Mouse (Mus musculus): ENCODE data around the gene Tubgcp3. TPM values are rescaled to one million over a fixed set of nuclear protein-coding genes. Genes with fewer than 3 reads are reported as not detected.
A peak's percentile ranks its signal among the peaks of the same experiment; 100 is the strongest.
"Not testable (repeated sequence)": the region's sequence is repeated elsewhere in the genome, so short reads cannot be mapped to it uniquely, and the experiment has no call there.

Gene Tubgcp3
- total and polyA plus RNA-seq, 3 experiments = 29.7 to 48.7 (median 33.4) TPM

DNA sequence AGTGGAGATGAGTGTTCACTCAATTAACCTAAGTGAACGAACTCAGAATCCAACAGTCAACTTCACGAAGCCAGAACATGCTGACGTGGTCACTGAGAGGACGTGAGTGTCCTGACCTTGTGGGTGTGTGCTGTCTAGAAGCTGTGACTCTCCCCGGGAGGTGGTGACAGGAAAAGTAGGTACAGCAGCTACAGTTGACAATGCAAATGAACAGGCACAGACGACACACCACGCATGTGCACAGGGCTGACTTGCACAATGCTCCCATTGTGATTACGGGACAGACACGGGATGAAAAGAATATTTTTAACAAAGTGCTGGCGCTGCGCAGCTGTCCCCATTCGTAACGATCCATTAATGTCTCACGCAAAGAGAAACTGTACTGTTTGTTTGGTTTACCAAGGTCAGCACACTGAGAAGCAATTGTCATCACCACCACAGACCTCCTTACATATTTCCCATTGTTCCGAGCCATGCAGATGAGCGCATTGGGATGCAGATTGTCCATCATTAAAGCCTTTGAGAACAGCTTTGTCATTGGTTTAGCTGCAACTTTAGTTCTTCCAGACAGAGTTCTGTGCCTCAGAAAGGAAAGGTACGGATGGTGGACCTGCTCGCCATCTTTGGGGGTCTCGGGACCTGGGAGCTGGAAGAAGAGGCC lies 92.6 kb downstream of the Tubgcp3 start:
- H3K9ac ChIP-seq (ENCODE audit: insufficient read depth, low read depth); H3K79me2 ChIP-seq (replicated peaks; ENCODE audit: control insufficient read depth, extremely low read depth, insufficient read depth, poor library complexity, severe bottlenecking); H3K4me2 ChIP-seq (ENCODE audit: insufficient read depth, low read depth, poor library complexity, severe bottlenecking); DNase-seq (ENCODE audit: extremely low read depth); dilution Hi-C loops (cut with MboI; ENCODE audit: extremely low pct_ligation_motif_present, extremely low pct_unique_long_range_greater_than_20kb, low sequenced_read_pairs); in situ Hi-C loops (cut with MboI; ENCODE audit: low pct_ligation_motif_present, low pct_unique_long_range_greater_than_20kb, low sequenced_read_pairs); H3K27ac ChIP-seq (ENCODE audit: insufficient read depth, low read depth); H3K36me3 ChIP-seq (replicated peaks in 1 of 2; ENCODE audit: control insufficient read depth in 1 of 2, insufficient read depth in 1 of 2, low read length in 1 of 2); H3K9me3 ChIP-seq (replicated peaks; ENCODE audit: low read length); H3K4me3 ChIP-seq (replicated peaks in 1 of 3; ENCODE audit: low read depth in 2 of 3, low read length in 2 of 3, poor library complexity in 1 of 3): not testable (repeated sequence)
- H3K27me3 ChIP-seq (replicated peaks) = peaks cover 73% of the 10 kb centered on the region
- H3K4me1 ChIP-seq (ENCODE audit: control insufficient read depth in 1 of 2, insufficient read depth in 2 of 2) = peaks cover 2 to 12% of the 10 kb centered on the region in 2 experiments; a peak in 3 of 4 replicates

DNA sequence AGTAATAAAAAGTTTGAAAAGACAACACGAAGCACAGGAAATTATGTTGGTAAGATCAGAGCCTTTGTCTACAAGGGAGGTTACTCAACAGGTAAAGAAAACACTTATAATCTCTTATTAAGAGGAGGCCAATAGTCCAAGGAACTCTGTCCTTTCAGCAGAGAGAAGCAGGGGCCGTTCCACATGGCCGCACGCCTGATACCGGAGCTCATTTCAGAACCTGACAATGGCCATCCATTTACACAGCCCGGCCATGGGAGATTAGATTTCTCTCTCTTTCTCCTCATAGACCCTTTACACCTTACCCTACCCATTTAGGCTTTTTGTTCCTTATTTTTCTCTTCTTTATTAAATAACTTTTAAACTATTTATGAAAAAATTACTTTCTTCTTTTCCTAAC lies 95.3 kb downstream of the Tubgcp3 start:
- dilution Hi-C loops (cut with MboI; ENCODE audit: extremely low pct_ligation_motif_present, extremely low pct_unique_long_range_greater_than_20kb, low sequenced_read_pairs) = no loop called here
- TF ChIP-seq CTCF (conservative IDR thresholded peaks at IDR 0.05 in 1 of 2, IDR thresholded peaks at IDR 0.05 in 1 of 2; ENCODE audit: low read depth in 2 of 2, low read length in 2 of 2) = no peak
- no peak for TF ChIP-seq UBTF (IDR thresholded peaks at IDR 0.05; ENCODE audit: low read depth, low read length)
- TF ChIP-seq HCFC1 (IDR thresholded peaks at IDR 0.05; ENCODE audit: low read depth, low read length) = no peak
- TF ChIP-seq BHLHE40 (IDR thresholded peaks at IDR 0.05; ENCODE audit: low read depth, low read length) = no peak
- TF ChIP-seq ETS1 (conservative IDR thresholded peaks at IDR 0.05; ENCODE audit: low read depth, low read length) = no peak
- no peak for TF ChIP-seq ZNF384 (IDR thresholded peaks at IDR 0.05; ENCODE audit: low read depth, low read length)
- no peak for TF ChIP-seq MXI1 (IDR thresholded peaks at IDR 0.05; ENCODE audit: low read depth, low read length)
- no peak for TF ChIP-seq POLR2A (IDR thresholded peaks at IDR 0.05; ENCODE audit: low read depth, low read length)
- in situ Hi-C loops (cut with MboI; ENCODE audit: low pct_ligation_motif_present, low pct_unique_long_range_greater_than_20kb, low sequenced_read_pairs) = no loop called here
- Histone ChIP-seq H3K27me3 (replicated peaks) (peaks cover 73% of the 10 kb centered on the region), H3K79me2 (replicated peaks; ENCODE audit: control insufficient read depth, extremely low read depth, insufficient read depth, poor library complexity, severe bottlenecking) (no peaks in the 10 kb centered on the region), H3K36me3 (replicated peaks in 1 of 2; ENCODE audit: control insufficient read depth in 1 of 2, insufficient read depth in 1 of 2, low read length in 1 of 2) (no peaks in the 10 kb centered on the region), H3K9ac (ENCODE audit: insufficient read depth, low read depth) (no peak overlapping the region), H3K4me1 (ENCODE audit: control insufficient read depth in 1 of 2, insufficient read depth in 2 of 2) (peaks cover 2 to 12% of the 10 kb centered on the region in 2 experiments; a peak in 3 of 4 replicates), H3K9me3 (replicated peaks; ENCODE audit: low read length) (no peaks in the 10 kb centered on the region), H3K4me2 (ENCODE audit: insufficient read depth, low read depth, poor library complexity, severe bottlenecking) (peak overlapping the region; percentile 38; the same call in 1 of the 2 replicates), H3K4me3 (replicated peaks in 1 of 3; ENCODE audit: low read depth in 2 of 3, low read length in 2 of 3, poor library complexity in 1 of 3) (no peak overlapping the region), H3K27ac (ENCODE audit: insufficient read depth, low read depth) (no peak overlapping the region)
- no peak for DNase-seq (ENCODE audit: extremely low read depth)

DNA sequence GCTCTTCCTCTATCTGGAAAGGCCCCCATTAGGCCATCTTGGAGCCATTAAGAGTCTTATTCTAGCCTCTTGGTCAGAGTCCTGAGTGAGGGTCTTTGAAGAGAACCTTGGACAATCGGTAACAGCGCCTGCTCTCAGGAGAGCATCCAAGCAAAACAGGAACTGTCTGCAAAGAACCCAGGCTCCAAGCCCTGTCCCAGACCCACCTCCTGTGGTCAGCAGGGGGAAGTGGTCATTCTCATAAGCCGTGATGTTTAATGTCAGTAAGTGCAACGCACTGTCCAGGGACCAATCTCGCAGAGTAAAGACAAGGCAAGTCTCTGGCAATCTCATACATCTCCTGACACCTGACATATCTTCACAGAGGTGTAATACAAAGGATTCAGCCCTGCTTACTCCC lies 96.0 kb downstream of the Tubgcp3 start:
- peak; percentile 6 for DNase-seq (ENCODE audit: extremely low read depth)
- in situ Hi-C loops (cut with MboI; ENCODE audit: low pct_ligation_motif_present, low pct_unique_long_range_greater_than_20kb, low sequenced_read_pairs) (no loop called here), dilution Hi-C loops (cut with MboI; ENCODE audit: extremely low pct_ligation_motif_present, extremely low pct_unique_long_range_greater_than_20kb, low sequenced_read_pairs) (no loop called here)
- H3K4me3 ChIP-seq (replicated peaks in 1 of 3; ENCODE audit: low read depth in 2 of 3, low read length in 2 of 3, poor library complexity in 1 of 3) = no peak overlapping the region
- H3K36me3 ChIP-seq (replicated peaks in 1 of 2; ENCODE audit: control insufficient read depth in 1 of 2, insufficient read depth in 1 of 2, low read length in 1 of 2) = no peaks in the 10 kb centered on the region
- H3K4me1 ChIP-seq (ENCODE audit: control insufficient read depth in 1 of 2, insufficient read depth in 2 of 2) = peaks cover 2 to 12% of the 10 kb centered on the region in 2 experiments; a peak in 3 of 4 replicates
- TF ChIP-seq SIN3A (IDR thresholded peaks at IDR 0.05; ENCODE audit: low read length) = no peak
- H3K27me3 ChIP-seq (replicated peaks) = peaks cover 70% of the 10 kb centered on the region
- H3K9me3 ChIP-seq (replicated peaks; ENCODE audit: low read length) = no peaks in the 10 kb centered on the region
- H3K79me2 ChIP-seq (replicated peaks; ENCODE audit: control insufficient read depth, extremely low read depth, insufficient read depth, poor library complexity, severe bottlenecking) = no peaks in the 10 kb centered on the region
- H3K4me2 ChIP-seq (ENCODE audit: insufficient read depth, low read depth, poor library complexity, severe bottlenecking) = peak overlapping the region; percentile 53
- no peak overlapping the region for H3K9ac ChIP-seq (ENCODE audit: insufficient read depth, low read depth)
- no peak overlapping the region for H3K27ac ChIP-seq (ENCODE audit: insufficient read depth, low read depth)

Data from CH12.LX (cell line).